Mouse (Mus musculus) lung, embryonic 14.5 days (tissue): Measurements from ENCODE around the gene Kmt2e. TPM values are rescaled to one million over a fixed set of nuclear protein-coding genes. Genes with fewer than 3 reads are reported as not detected.

ENCODE experiments used
- ATAC-seq: fragments of 200-750 bp; cut with Nextera tagmentation; 2 replicates; pipeline ENCODE4 v1.8.0; 2017; ENCODE audit warnings: mild to moderate bottlenecking, moderate TSS enrichment, moderate library complexity; ENCODE audit not compliant: insufficient read depth
- DNase-seq: peaks from one replicate; pipeline ENCODE4 v3.0.0-alpha.2; 2015
- H3K27ac ChIP-seq: fragments of 300-500 bp; sonication (generic); 2 replicates; pipeline ENCODE4 v1.5.1; 2014; ENCODE audit warnings: low read depth, mild to moderate bottlenecking, moderate library complexity
- H3K27me3 ChIP-seq: fragments of 300-500 bp; sonication (generic); 2 replicates; pipeline ENCODE4 v1.6.1; 2014; ENCODE audit warnings: low read length, control low read depth; ENCODE audit not compliant: insufficient read depth
- H3K36me3 ChIP-seq: fragments of 300-500 bp; sonication (generic); 2 replicates; pipeline ENCODE4 v1.6.1; 2014; ENCODE audit warnings: control low read depth; ENCODE audit not compliant: insufficient read depth
- H3K4me1 ChIP-seq: fragments of 300-500 bp; sonication (generic); 2 replicates; pipeline ENCODE4 v1.6.1; 2014; ENCODE audit warnings: antibody characterized with exemption, control low read depth; ENCODE audit not compliant: insufficient read depth
- H3K4me2 ChIP-seq: fragments of 300-500 bp; sonication (generic); 2 replicates; pipeline ENCODE4 v1.6.1; 2014; ENCODE audit warnings: mild to moderate bottlenecking
- H3K4me3 ChIP-seq: fragments of 300-500 bp; sonication (generic); 2 replicates; pipeline ENCODE4 v1.5.1; 2014; ENCODE audit warnings: low read depth, low read length
- H3K9ac ChIP-seq: fragments of 300-500 bp; sonication (generic); 2 replicates; pipeline ENCODE4 v1.6.1; 2014
- H3K9me3 ChIP-seq: fragments of 300-500 bp; sonication (generic); 2 replicates; pipeline ENCODE4 v1.6.1; 2016; ENCODE audit warnings: low read depth, low read length, control low read depth
- CTCF ChIP-seq: IDR thresholded peaks from 2 replicates; pipeline ENCODE4 v1.5.1; 2016; ENCODE audit warnings: antibody characterized with exemption, low read depth
- WGBS: fragments of 180-500 bp; shearing (Covaris S2); extraction: QIAGEN DNeasy Blood & Tissue Kit; methylation state at CpG from one replicate; pipeline ENCODE4 v1.1.7; 2014; 5-methylcytosine and 5-hydroxymethylcytosine counted together
- polyA plus RNA-seq: library from polyadenylated mRNA; unstranded; fragments of >200 nt; fragmentation: Nextera tagmentation; extraction: Ambion mirVana; gene quantifications from 2 replicates; pipeline ENCODE4 v1.2.1, GENCODE M21; 2014

Gene Kmt2e
- polyA plus RNA-seq, 1 experiment from 2014 or later = 72.8 TPM

GRCm38 (mm10) chr5:23389601-23390305, 44.5 kb upstream of the Kmt2e start:
- H3K4me3 ChIP-seq = no peak overlapping the region
- no peak for TF ChIP-seq CTCF
- ATAC-seq (no peak), DNase-seq (no peak)
- no peak overlapping the region for H3K4me2 ChIP-seq
- no peaks in the 10 kb centered on the region for H3K36me3 ChIP-seq
- no peaks in the 10 kb centered on the region for H3K9me3 ChIP-seq
- no peak overlapping the region for H3K27ac ChIP-seq
- no peaks in the 10 kb centered on the region for H3K27me3 ChIP-seq
- no peak overlapping the region for H3K9ac ChIP-seq
- 75% methylated on average over 7 of the region's 7 CpGs for WGBS
- H3K4me1 ChIP-seq = peaks cover 7% of the 10 kb centered on the region; the same call in 1 of the 2 replicates

GRCm38 (mm10) chr5:23391714-23392113, 42.5 kb upstream of the Kmt2e start:
- H3K9ac ChIP-seq = no peak overlapping the region
- H3K4me2 ChIP-seq = no peak overlapping the region
- TF ChIP-seq CTCF = no peak
- 86% methylated on average over 7 of the region's 7 CpGs for WGBS
- peaks cover 7% of the 10 kb centered on the region; the same call in 1 of the 2 replicates for H3K4me1 ChIP-seq
- H3K27me3 ChIP-seq = no peaks in the 10 kb centered on the region
- no peak overlapping the region for H3K27ac ChIP-seq
- ATAC-seq (no peak), DNase-seq (no peak)
- no peak overlapping the region for H3K4me3 ChIP-seq
- no peaks in the 10 kb centered on the region for H3K9me3 ChIP-seq
- H3K36me3 ChIP-seq = no peaks in the 10 kb centered on the region

- Histone ChIP-seq H3K4me3 (no peak overlapping the region), H3K4me2 (no peak overlapping the region), H3K27me3 (no peaks in the 10 kb centered on the region), H3K4me1 (no peaks in the 10 kb centered on the region), H3K9me3 (no peaks in the 10 kb centered on the region), H3K9ac (no peak overlapping the region), H3K27ac (no peak overlapping the region), H3K36me3 (no peaks in the 10 kb centered on the region)
- 82% methylated on average over 5 of the region's 5 CpGs for WGBS
- no peak for TF ChIP-seq CTCF
- ATAC-seq = no peak
- no peak for DNase-seq
Measured at GRCm38 (mm10) chr5:23393870-23394269, 40.4 kb upstream of the Kmt2e start.

- Histone ChIP-seq H3K4me2 (no peak overlapping the region), H3K9ac (no peak overlapping the region), H3K9me3 (no peaks in the 10 kb centered on the region), H3K36me3 (peaks cover 4% of the 10 kb centered on the region; the same call in 1 of the 2 replicates), H3K27me3 (no peaks in the 10 kb centered on the region), H3K4me3 (no peak overlapping the region), H3K4me1 (no peaks in the 10 kb centered on the region), H3K27ac (no peak overlapping the region)
- no peak for DNase-seq
- TF ChIP-seq CTCF = no peak
- ATAC-seq = no peak
- WGBS = 57% methylated on average over 3 of the region's 3 CpGs
Measured at GRCm38 (mm10) chr5:23394366-23395145, 39.7 kb upstream of the Kmt2e start.

GRCm38 (mm10) chr5:23395721-23396120, 38.5 kb upstream of the Kmt2e start:
- no peak overlapping the region for H3K4me3 ChIP-seq
- DNase-seq (no peak), ATAC-seq (no peak)
- no peak overlapping the region for H3K4me2 ChIP-seq
- no peaks in the 10 kb centered on the region for H3K9me3 ChIP-seq
- TF ChIP-seq CTCF = no peak
- peaks cover 11% of the 10 kb centered on the region; the same call in 1 of the 2 replicates for H3K36me3 ChIP-seq
- no peak overlapping the region for H3K27ac ChIP-seq
- WGBS = 61% methylated on average over 3 of the region's 3 CpGs
- H3K27me3 ChIP-seq = no peaks in the 10 kb centered on the region
- H3K9ac ChIP-seq = no peak overlapping the region
- H3K4me1 ChIP-seq = no peaks in the 10 kb centered on the region

GRCm38 (mm10) chr5:23396756-23397155, 37.5 kb upstream of the Kmt2e start:
- H3K9me3 ChIP-seq = no peaks in the 10 kb centered on the region
- H3K4me2 ChIP-seq = no peak overlapping the region
- TF ChIP-seq CTCF = no peak
- WGBS = 77% methylated on average over 3 of the region's 3 CpGs
- H3K9ac ChIP-seq = no peak overlapping the region
- H3K36me3 ChIP-seq = peaks cover 19% of the 10 kb centered on the region
- ATAC-seq = no peak
- no peak overlapping the region for H3K27ac ChIP-seq
- no peak overlapping the region for H3K4me3 ChIP-seq
- no peaks in the 10 kb centered on the region for H3K4me1 ChIP-seq
- H3K27me3 ChIP-seq = no peaks in the 10 kb centered on the region
- no peak for DNase-seq

GRCm38 (mm10) chr5:23400156-23400555, 34.1 kb upstream of the Kmt2e start:
- Histone ChIP-seq H3K36me3 (peaks cover 22% of the 10 kb centered on the region), H3K4me1 (no peaks in the 10 kb centered on the region), H3K4me3 (no peak overlapping the region), H3K9me3 (no peaks in the 10 kb centered on the region), H3K27me3 (no peaks in the 10 kb centered on the region), H3K9ac (no peak overlapping the region), H3K4me2 (no peak overlapping the region), H3K27ac (no peak overlapping the region)
- no peak for TF ChIP-seq CTCF
- 92% methylated on average over 3 of the region's 3 CpGs for WGBS
- ATAC-seq = peak; percentile 42; the same call in 1 of the 2 replicates
- no peak for DNase-seq
